Mouse (Mus musculus) CH12.LX (cell line): ENCODE results near the gene Spice1. TPM values are rescaled to one million over a fixed set of nuclear protein-coding genes. Genes with fewer than 3 reads are reported as not detected.

ENCODE experiments used
- DNase-seq: peaks from one replicate; pipeline ENCODE4 v3.0.0-alpha.2; 2013; ENCODE audit errors: extremely low read depth
- H3K27ac ChIP-seq: 2 replicates; pipeline ENCODE4 v1.5.1; 2012; ENCODE audit warnings: low read depth, mild to moderate bottlenecking, control low read depth, moderate library complexity; ENCODE audit not compliant: insufficient read depth
- H3K27me3 ChIP-seq: replicated peaks from 2 replicates; pipeline ENCODE3; 2012; ENCODE audit warnings: inconsistent platforms
- H3K36me3 ChIP-seq, 2 experiments: replicated peaks in 1 of 2; 2 replicates each; pipeline versions ENCODE3 to v1.6.1; 2012; ENCODE audit warnings: inconsistent platforms in 1 of 2, low read length in 1 of 2, mild to moderate bottlenecking in 1 of 2, mixed read lengths in 1 of 2, moderate library complexity in 1 of 2; ENCODE audit not compliant: control insufficient read depth in 1 of 2, insufficient read depth in 1 of 2
- H3K4me1 ChIP-seq, 2 experiments: 2 replicates each; pipeline ENCODE4 v1.6.1; 2012; ENCODE audit warnings: inconsistent platforms in 1 of 2, moderate library complexity in 1 of 2; ENCODE audit not compliant: insufficient read depth in 2 of 2, control insufficient read depth in 1 of 2
- H3K4me2 ChIP-seq: 2 replicates; pipeline ENCODE4 v1.6.1; 2012; ENCODE audit warnings: low read depth, mild to moderate bottlenecking, control low read depth; ENCODE audit not compliant: poor library complexity, insufficient read depth, severe bottlenecking
- H3K4me3 ChIP-seq, 3 experiments: fragments of 150-350 bp in 1 of 3; sonication (generic) in 1 of 3; replicated peaks in 1 of 3; 2 replicates each; pipeline versions ENCODE3 to v1.5.1; 2011 to 2012; ENCODE audit warnings: low read depth in 2 of 3, low read length in 2 of 3, mild to moderate bottlenecking in 2 of 3, moderate library complexity in 2 of 3, control low read depth in 1 of 3, improper control_type of control experiment in 1 of 3, inconsistent platforms in 1 of 3, mixed read lengths in 1 of 3; ENCODE audit not compliant: poor library complexity in 1 of 3
- H3K79me2 ChIP-seq: replicated peaks from 2 replicates; pipeline ENCODE4 v1.6.1; 2012; ENCODE audit warnings: mild to moderate bottlenecking, moderate library complexity; ENCODE audit not compliant: control insufficient read depth, poor library complexity, insufficient read depth, severe bottlenecking; ENCODE audit errors: extremely low read depth
- H3K9ac ChIP-seq: 2 replicates; pipeline ENCODE4 v1.6.1; 2012; ENCODE audit warnings: low read depth, mild to moderate bottlenecking, control low read depth, moderate library complexity; ENCODE audit not compliant: insufficient read depth
- H3K9me3 ChIP-seq: replicated peaks from 2 replicates; pipeline ENCODE3; 2012; ENCODE audit warnings: low read length, inconsistent platforms, mixed read lengths
- BHLHE40 ChIP-seq: IDR thresholded peaks from 2 replicates; pipeline ENCODE4 v1.6.1; 2011; ENCODE audit warnings: mild to moderate bottlenecking, low read depth, low read length, improper control_type of control experiment
- CHD1 ChIP-seq: IDR thresholded peaks from 2 replicates; pipeline ENCODE4 v1.6.1; 2012; ENCODE audit warnings: low read depth, low read length, improper control_type of control experiment, inconsistent platforms
- CHD2 ChIP-seq: IDR thresholded peaks from 2 replicates; pipeline ENCODE4 v1.6.1; 2011; ENCODE audit warnings: low read length, improper control_type of control experiment
- CTCF ChIP-seq, 2 experiments: IDR thresholded peaks in 1 of 2; conservative IDR thresholded peaks in 1 of 2; 2 replicates each; pipeline ENCODE4 v1.5.1; 2011 to 2012; ENCODE audit warnings: low read depth in 2 of 2, low read length in 2 of 2, improper control_type of control experiment in 1 of 2, inconsistent platforms in 1 of 2, mild to moderate bottlenecking in 1 of 2, moderate library complexity in 1 of 2
- ELF1 ChIP-seq: IDR thresholded peaks from 2 replicates; pipeline ENCODE4 v1.6.1; 2014; ENCODE audit warnings: low read depth, mild to moderate bottlenecking, inconsistent platforms, low read length, improper control_type of control experiment
- JUN ChIP-seq: IDR thresholded peaks from 2 replicates; pipeline ENCODE4 v1.6.1; 2011; ENCODE audit warnings: low read depth, mild to moderate bottlenecking, low read length, improper control_type of control experiment, moderate library complexity; ENCODE audit not compliant: insufficient read depth
- JUND ChIP-seq: conservative IDR thresholded peaks from 2 replicates; pipeline ENCODE4 v1.6.1; 2011; ENCODE audit warnings: low read depth, low read length, improper control_type of control experiment
- KAT2A ChIP-seq: IDR thresholded peaks from 2 replicates; pipeline ENCODE4 v1.6.1; 2012; ENCODE audit warnings: low read length, improper control_type of control experiment, inconsistent platforms; ENCODE audit not compliant: insufficient replicate concordance
- MAX ChIP-seq: IDR thresholded peaks from 2 replicates; pipeline ENCODE4 v1.6.1; 2011; ENCODE audit warnings: low read length, improper control_type of control experiment
- MAZ ChIP-seq: IDR thresholded peaks from 2 replicates; pipeline ENCODE4 v1.6.1; 2012; ENCODE audit warnings: low read depth, mild to moderate bottlenecking, inconsistent platforms, low read length, improper control_type of control experiment, moderate library complexity
- MXI1 ChIP-seq: IDR thresholded peaks from 2 replicates; pipeline ENCODE4 v1.6.1; 2011; ENCODE audit warnings: mild to moderate bottlenecking, low read depth, low read length, improper control_type of control experiment
- MYC ChIP-seq: IDR thresholded peaks from 2 replicates; pipeline ENCODE4 v1.6.1; 2011; ENCODE audit warnings: low read depth, mild to moderate bottlenecking, improper control_type of control experiment, low read length
- NRF1 ChIP-seq: IDR thresholded peaks from 2 replicates; pipeline ENCODE4 v1.6.1; 2014; ENCODE audit warnings: low read depth, mild to moderate bottlenecking, inconsistent platforms, low read length, improper control_type of control experiment, moderate library complexity
- RCOR1 ChIP-seq: conservative IDR thresholded peaks from 2 replicates; pipeline ENCODE4 v1.6.1; 2012; ENCODE audit warnings: low read depth, mild to moderate bottlenecking, inconsistent platforms, low read length, improper control_type of control experiment
- SIN3A ChIP-seq: IDR thresholded peaks from 2 replicates; pipeline ENCODE4 v1.6.1; 2012; ENCODE audit warnings: low read length, improper control_type of control experiment, inconsistent platforms
- UBTF ChIP-seq: IDR thresholded peaks from 2 replicates; pipeline ENCODE4 v1.6.1; 2012; ENCODE audit warnings: low read depth, mild to moderate bottlenecking, inconsistent platforms, low read length, improper control_type of control experiment, moderate library complexity
- USF1 ChIP-seq: IDR thresholded peaks from 2 replicates; pipeline ENCODE4 v1.6.1; 2014; ENCODE audit warnings: low read depth, mild to moderate bottlenecking, inconsistent platforms, low read length, improper control_type of control experiment
- ZC3H11A ChIP-seq: IDR thresholded peaks from 2 replicates; pipeline ENCODE4 v1.6.1; 2012; ENCODE audit warnings: low read depth, mild to moderate bottlenecking, inconsistent platforms, low read length, improper control_type of control experiment
- ZKSCAN1 ChIP-seq: IDR thresholded peaks from 2 replicates; pipeline ENCODE4 v1.6.1; 2012; ENCODE audit warnings: low read depth, inconsistent platforms, low read length, improper control_type of control experiment, borderline replicate concordance
- dilution Hi-C: fragments of 300-500 bp; cut with MboI; formaldehyde crosslinking; loops from 2 replicates; pipeline ENCODE4 v1.14.3; 2020; ENCODE audit warnings: low sequenced_read_pairs; ENCODE audit not compliant: extremely low pct_unique_long_range_greater_than_20kb, extremely low pct_ligation_motif_present
- in situ Hi-C: fragments of 300-500 bp; cut with MboI; formaldehyde crosslinking; loops from 3 replicates; pipeline ENCODE4 v1.14.3; 2019; ENCODE audit warnings: low sequenced_read_pairs, low pct_ligation_motif_present, low pct_unique_long_range_greater_than_20kb, mixed read lengths
- polyA plus RNA-seq: library from polyadenylated mRNA; unstranded; fragments of >175 nt; gene quantifications from 2 replicates; pipeline ENCODE4 v1.2.1, GENCODE M21; 2012; ENCODE audit warnings: low read depth; ENCODE audit not compliant: insufficient read length
- total RNA-seq, 2 experiments: library from RNA; depleted of rRNA; stranded (reverse); fragments of 300-350 nt in 1 of 2; fragments of >200 nt in 1 of 2; gene quantifications; 2 replicates each; pipeline ENCODE4 v1.2.3; 2012 to 2014

Gene Spice1
- total and polyA plus RNA-seq, 3 experiments = 12.1 to 19.6 (median 15.7) TPM

- Histone ChIP-seq H3K27me3 (no peaks in the 10 kb centered on the region), H3K27ac (no peak overlapping the region), H3K4me2 (no peak overlapping the region), H3K9me3 (no peaks in the 10 kb centered on the region), H3K9ac (no peak overlapping the region), H3K79me2 (no peaks in the 10 kb centered on the region), H3K4me3 (no peak overlapping the region), H3K36me3 (peaks cover 18 to 51% of the 10 kb centered on the region in 2 experiments), H3K4me1 (no peaks in the 10 kb centered on the region)
- DNase-seq = no peak
- in situ Hi-C loops (no loop called here), dilution Hi-C loops (no loop called here)
- TF ChIP-seq NRF1 (no peak), CHD2 (no peak)
These were observed 18.6 kb downstream of the Spice1 start for GRCm38 (mm10) chr16:44365522-44365921.

- Histone ChIP-seq H3K79me2 (no peaks in the 10 kb centered on the region), H3K9me3 (no peaks in the 10 kb centered on the region), H3K36me3 (peaks cover 29 to 77% of the 10 kb centered on the region in 2 experiments), H3K4me1 (no peaks in the 10 kb centered on the region), H3K27ac (no peak overlapping the region), H3K4me3 (no peak overlapping the region), H3K27me3 (no peaks in the 10 kb centered on the region), H3K9ac (no peak overlapping the region), H3K4me2 (no peak overlapping the region)
- TF ChIP-seq UBTF (no peak), KAT2A (no peak), MAZ (no peak), CHD1 (no peak), MXI1 (no peak), ZKSCAN1 (no peak), MYC (no peak), ZC3H11A (no peak), BHLHE40 (no peak), CTCF (conservative IDR thresholded peaks at IDR 0.05 in 1 of 2, IDR thresholded peaks at IDR 0.05 in 1 of 2; ENCODE audit: low read depth in 2 of 2, low read length in 2 of 2) (no peak), ELF1 (no peak), RCOR1 (no peak), SIN3A (no peak), MAX (no peak), USF1 (no peak), JUN (no peak), JUND (no peak)
- dilution Hi-C loops = no loop called here
- in situ Hi-C loops = no loop called here
- DNase-seq = no peak
These were observed 28.5 kb downstream of the Spice1 start for GRCm38 (mm10) chr16:44375459-44375858.
